Mouse (Mus musculus) hindbrain, embryonic 12.5 days (tissue): ENCODE results near the gene Evpl. TPM values are rescaled to one million over a fixed set of nuclear protein-coding genes. Genes with fewer than 3 reads are reported as not detected.

ENCODE experiments used
- ATAC-seq: fragments of 200-750 bp; cut with Nextera tagmentation; 2 replicates; pipeline ENCODE4 v1.8.0; 2017; ENCODE audit warnings: moderate TSS enrichment; ENCODE audit not compliant: low FRiP score
- H3K27ac ChIP-seq: fragments of 300-500 bp; sonication (generic); 2 replicates; pipeline ENCODE4 v1.5.1; 2016; ENCODE audit warnings: mild to moderate bottlenecking
- H3K27me3 ChIP-seq: fragments of 300-500 bp; sonication (generic); 2 replicates; pipeline ENCODE4 v1.6.1; 2016; ENCODE audit warnings: mild to moderate bottlenecking
- H3K36me3 ChIP-seq: fragments of 300-500 bp; sonication (generic); 2 replicates; pipeline ENCODE4 v1.6.1; 2016; ENCODE audit warnings: mild to moderate bottlenecking
- H3K4me1 ChIP-seq: fragments of 300-500 bp; sonication (generic); 2 replicates; pipeline ENCODE4 v1.6.1; 2016
- H3K4me2 ChIP-seq: fragments of 300-500 bp; sonication (generic); replicated peaks from 2 replicates; pipeline ENCODE4 v1.6.1; 2016; ENCODE audit warnings: mild to moderate bottlenecking
- H3K4me3 ChIP-seq: fragments of 300-500 bp; sonication (generic); 2 replicates; pipeline ENCODE4 v1.5.1; 2016; ENCODE audit warnings: mild to moderate bottlenecking
- H3K9ac ChIP-seq: fragments of 300-500 bp; sonication (generic); 2 replicates; pipeline ENCODE4 v1.6.1; 2016; ENCODE audit warnings: mild to moderate bottlenecking, moderate library complexity
- H3K9me3 ChIP-seq: fragments of 300-500 bp; sonication (generic); replicated peaks from 2 replicates; pipeline ENCODE4 v1.6.1; 2016; ENCODE audit warnings: mild to moderate bottlenecking
- WGBS: fragments of 180-500 bp; shearing (Covaris S2); methylation state at CpG from one replicate; pipeline ENCODE4 v1.1.7; 2016; 5-methylcytosine and 5-hydroxymethylcytosine counted together
- polyA plus RNA-seq: library from polyadenylated mRNA; unstranded; fragments of >200 nt; fragmentation: Nextera tagmentation; extraction: Ambion mirVana; gene quantifications from 2 replicates; pipeline ENCODE4 v1.2.1, GENCODE M21; 2016

The Evpl gene
- polyA plus RNA-seq, 1 experiment from 2014 or later: 1.0 TPM

DNA sequence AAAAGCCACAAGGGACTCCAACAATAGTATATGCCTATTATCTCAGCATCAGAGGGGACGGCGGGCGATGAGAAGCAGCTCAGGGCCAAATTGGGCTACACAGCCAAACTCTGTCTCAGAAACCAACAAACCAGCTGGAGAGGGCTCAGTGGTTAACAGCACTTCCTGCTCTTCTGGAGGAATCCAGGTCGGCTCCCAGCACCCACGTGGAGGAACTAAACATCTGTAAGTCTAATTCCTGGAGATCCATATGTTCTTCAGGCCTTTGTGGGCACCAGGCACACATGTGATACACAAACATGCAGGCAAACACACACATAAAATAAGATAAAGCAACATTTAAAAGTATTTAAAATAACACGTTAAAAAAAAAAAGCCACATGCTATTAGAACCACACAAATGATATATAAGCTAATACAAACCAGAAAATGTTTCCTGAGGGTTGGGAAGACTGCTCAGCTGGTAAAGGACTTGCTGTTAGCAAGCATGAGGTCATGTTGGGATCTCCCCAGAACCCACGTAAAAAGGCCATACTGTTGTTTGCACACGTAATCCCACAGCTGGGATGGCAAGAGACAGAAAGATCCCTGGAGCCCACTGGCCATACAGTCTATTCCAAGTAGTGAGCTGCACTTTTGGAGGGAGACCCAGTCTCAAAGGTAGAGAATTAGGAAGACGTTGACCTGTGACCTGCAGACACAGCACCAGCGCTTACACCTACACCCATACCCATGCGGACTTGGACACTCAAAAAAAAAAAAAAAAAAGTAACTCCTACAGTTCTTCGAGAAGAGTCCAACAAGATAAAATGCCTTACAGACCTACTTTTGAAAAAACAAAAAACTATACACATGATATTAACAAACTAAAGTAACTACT lies 35.0 kb upstream of the Evpl start:
- ATAC-seq: no peak
- Histone ChIP-seq H3K36me3 (peaks cover 35% of the 10 kb centered on the region), H3K27me3 (no peaks in the 10 kb centered on the region), H3K9ac (peak overlapping the region; percentile 90), H3K9me3 (no peaks in the 10 kb centered on the region), H3K4me3 (peak overlapping the region; percentile 78), H3K4me2 (peak overlapping the region; percentile 83), H3K4me1 (peaks cover 20% of the 10 kb centered on the region), H3K27ac (no peak overlapping the region)
- 61% methylated on average over 12 of the region's 12 CpGs for WGBS

DNA sequence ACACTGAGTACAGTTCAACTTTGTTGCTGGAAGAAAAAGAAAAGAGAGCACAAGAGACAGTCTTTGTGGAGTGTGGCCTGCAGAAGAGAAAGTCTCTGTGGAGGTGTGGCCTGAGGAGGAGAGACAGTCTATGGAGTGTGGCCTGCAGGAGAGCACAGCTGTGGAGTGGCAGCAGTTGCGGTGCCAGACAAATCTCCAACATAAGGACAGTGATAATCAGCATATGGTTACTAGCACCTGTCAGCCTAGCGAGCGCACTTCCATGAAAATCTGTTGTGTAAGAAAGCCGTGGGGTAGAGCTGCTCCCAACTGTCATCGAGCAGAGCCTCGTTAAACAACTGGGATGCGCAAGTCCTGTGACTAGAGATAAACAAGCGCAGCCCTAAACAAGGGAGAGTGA lies 31.7 kb upstream of the Evpl start:
- Histone ChIP-seq H3K9ac (no peak overlapping the region), H3K4me1 (peaks cover 18% of the 10 kb centered on the region), H3K27me3 (no peaks in the 10 kb centered on the region), H3K27ac (no peak overlapping the region), H3K36me3 (peaks cover 66% of the 10 kb centered on the region), H3K4me3 (no peak overlapping the region), H3K9me3 (no peaks in the 10 kb centered on the region), H3K4me2 (no peak overlapping the region)
- ATAC-seq: no peak
- WGBS: 91% methylated on average over 8 of the region's 8 CpGs

DNA sequence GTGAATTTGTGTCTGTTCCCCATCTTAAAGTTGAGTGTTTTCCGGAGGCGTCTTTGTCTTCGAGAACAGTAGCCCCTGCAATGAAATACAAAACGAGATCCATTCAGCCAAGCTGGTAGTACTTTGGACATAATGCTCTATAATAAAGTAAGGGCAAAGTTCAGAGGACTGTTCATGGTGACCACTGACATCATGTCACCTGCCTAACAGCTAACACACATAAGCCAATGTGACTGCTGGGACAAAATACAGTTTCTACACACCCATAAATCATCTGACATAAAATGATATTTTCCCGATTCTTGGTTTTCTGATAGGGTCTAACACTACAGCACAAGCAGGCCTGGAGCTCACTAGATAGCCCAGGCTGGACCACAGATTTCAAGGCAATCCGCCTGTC lies 30.4 kb upstream of the Evpl start:
- WGBS: 95% methylated on average over 6 of the region's 6 CpGs
- no peak for ATAC-seq
- H3K27ac ChIP-seq: no peak overlapping the region
- no peak overlapping the region for H3K9ac ChIP-seq
- H3K27me3 ChIP-seq: no peaks in the 10 kb centered on the region
- H3K4me1 ChIP-seq: peaks cover 16% of the 10 kb centered on the region
- no peak overlapping the region for H3K4me2 ChIP-seq
- H3K36me3 ChIP-seq: peaks cover 79% of the 10 kb centered on the region
- no peaks in the 10 kb centered on the region for H3K9me3 ChIP-seq
- H3K4me3 ChIP-seq: no peak overlapping the region

- Histone ChIP-seq H3K9me3 (no peaks in the 10 kb centered on the region), H3K27ac (no peak overlapping the region), H3K4me2 (no peak overlapping the region), H3K36me3 (peaks cover 86% of the 10 kb centered on the region), H3K9ac (no peak overlapping the region), H3K27me3 (no peaks in the 10 kb centered on the region), H3K4me3 (no peak overlapping the region), H3K4me1 (peaks cover 11% of the 10 kb centered on the region)
- 86% methylated on average over 8 of the region's 8 CpGs for WGBS
- ATAC-seq: no peak
Measured at GRCm38 (mm10) chr11:116267637-116268036, 29.8 kb upstream of the Evpl start.

GRCm38 (mm10) chr11:116265850-116266249 lies 28.0 kb upstream of the Evpl start:
- H3K9me3 ChIP-seq: no peaks in the 10 kb centered on the region
- H3K27me3 ChIP-seq: no peaks in the 10 kb centered on the region
- H3K36me3 ChIP-seq: peaks cover 95% of the 10 kb centered on the region
- H3K4me1 ChIP-seq: no peaks in the 10 kb centered on the region; the same call in 1 of the 2 replicates
- H3K4me2 ChIP-seq: no peak overlapping the region
- no peak overlapping the region for H3K4me3 ChIP-seq
- H3K27ac ChIP-seq: no peak overlapping the region
- 92% methylated on average over 4 of the region's 4 CpGs for WGBS
- H3K9ac ChIP-seq: no peak overlapping the region
- ATAC-seq: no peak

- H3K4me1 ChIP-seq: no peaks in the 10 kb centered on the region; the same call in 1 of the 2 replicates
- no peak overlapping the region for H3K4me2 ChIP-seq
- no peak for ATAC-seq
- H3K27ac ChIP-seq: no peak overlapping the region
- H3K4me3 ChIP-seq: no peak overlapping the region
- no peak overlapping the region for H3K9ac ChIP-seq
- H3K36me3 ChIP-seq: peaks cover 95% of the 10 kb centered on the region
- no peaks in the 10 kb centered on the region for H3K9me3 ChIP-seq
- WGBS: 94% methylated on average over 11 of the region's 11 CpGs
- H3K27me3 ChIP-seq: no peaks in the 10 kb centered on the region
Measured at GRCm38 (mm10) chr11:116265352-116265751, 27.5 kb upstream of the Evpl start.

DNA sequence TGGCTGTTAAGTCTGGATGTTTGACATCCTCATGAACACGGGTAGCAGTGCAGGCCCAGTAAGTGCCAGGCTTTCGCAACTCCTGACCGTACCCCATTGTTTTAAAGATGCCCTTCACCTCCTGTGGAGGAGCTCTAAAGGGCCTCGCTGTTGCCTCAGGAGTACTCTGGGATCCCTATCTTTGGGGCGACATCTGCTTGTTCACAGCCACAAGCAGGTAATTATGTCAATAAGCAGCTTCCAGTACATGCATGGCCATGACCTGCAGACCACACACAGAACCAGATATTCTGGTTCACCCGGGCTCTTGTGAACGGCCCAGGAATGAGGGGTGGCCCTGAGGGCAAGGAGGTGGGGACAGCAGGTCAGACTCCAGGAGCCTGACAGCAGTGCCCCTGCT lies 22.4 kb upstream of the Evpl start:
- peaks cover 92% of the 10 kb centered on the region for H3K36me3 ChIP-seq
- no peaks in the 10 kb centered on the region for H3K27me3 ChIP-seq
- no peak overlapping the region for H3K4me3 ChIP-seq
- 87% methylated on average over 7 of the region's 7 CpGs for WGBS
- H3K9ac ChIP-seq: no peak overlapping the region
- no peak overlapping the region for H3K27ac ChIP-seq
- H3K9me3 ChIP-seq: no peaks in the 10 kb centered on the region
- no peak overlapping the region for H3K4me2 ChIP-seq
- H3K4me1 ChIP-seq: no peaks in the 10 kb centered on the region
- ATAC-seq: no peak

DNA sequence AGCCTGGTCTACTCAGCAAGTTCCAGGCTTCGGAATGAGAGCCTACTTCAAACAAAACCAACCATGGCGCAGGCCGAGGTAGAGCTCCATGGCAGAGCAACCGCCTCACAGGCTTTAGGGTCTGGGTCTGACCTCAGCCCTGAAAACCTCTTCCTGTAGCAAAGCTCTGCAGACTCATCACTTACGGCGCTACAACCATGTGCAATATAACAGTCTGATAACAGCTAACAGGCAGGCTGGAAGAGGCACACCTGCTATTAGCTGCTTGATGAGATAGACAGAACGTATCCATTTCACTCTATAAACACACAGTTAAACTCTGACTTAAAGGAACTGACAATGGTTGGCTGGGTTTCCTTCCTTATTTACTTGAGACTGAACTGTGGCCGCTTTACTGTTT lies 21.6 kb upstream of the Evpl start:
- ATAC-seq: no peak
- 95% methylated on average over 8 of the region's 8 CpGs for WGBS
- no peaks in the 10 kb centered on the region for H3K4me1 ChIP-seq
- H3K27ac ChIP-seq: no peak overlapping the region
- no peak overlapping the region for H3K4me2 ChIP-seq
- H3K4me3 ChIP-seq: no peak overlapping the region
- H3K9ac ChIP-seq: no peak overlapping the region
- peaks cover 93% of the 10 kb centered on the region for H3K36me3 ChIP-seq
- no peaks in the 10 kb centered on the region for H3K27me3 ChIP-seq
- no peaks in the 10 kb centered on the region for H3K9me3 ChIP-seq

DNA sequence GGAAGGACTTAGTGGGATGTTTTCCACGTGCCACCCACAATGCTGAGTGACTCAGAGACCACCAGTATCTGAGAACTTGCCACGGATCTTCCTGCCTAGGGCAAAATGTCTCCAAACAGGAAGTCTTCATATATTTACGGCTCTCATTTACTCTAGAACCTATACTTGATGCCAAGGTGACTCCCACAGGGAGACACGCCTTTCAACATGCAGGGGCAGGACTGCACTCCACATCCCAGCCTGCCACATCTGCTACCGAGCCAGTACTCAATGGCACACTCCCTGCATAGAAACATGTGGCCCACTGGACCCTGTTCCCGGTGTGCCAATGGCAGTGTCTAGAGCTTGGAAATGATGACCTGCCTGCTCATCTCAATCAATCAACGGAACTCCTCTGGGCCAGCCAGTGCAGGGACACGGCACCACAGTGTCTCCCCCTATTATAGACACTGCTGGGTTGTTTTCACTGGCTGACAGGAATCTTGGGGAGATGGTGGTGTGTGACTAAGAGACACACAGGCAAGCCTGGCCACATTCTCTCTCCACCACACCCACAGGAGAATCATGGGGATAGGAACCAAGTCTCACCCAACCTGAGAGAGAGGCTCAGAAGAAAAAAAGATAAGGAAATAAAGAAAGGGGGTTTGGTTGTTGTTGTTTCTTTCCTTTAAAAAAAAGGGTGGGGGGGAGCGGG lies 18.3 kb upstream of the Evpl start:
- H3K4me1 ChIP-seq: no peaks in the 10 kb centered on the region
- WGBS: 86% methylated on average over 9 of the region's 9 CpGs
- H3K4me3 ChIP-seq: no peak overlapping the region
- no peaks in the 10 kb centered on the region for H3K9me3 ChIP-seq
- no peaks in the 10 kb centered on the region for H3K27me3 ChIP-seq
- H3K36me3 ChIP-seq: peaks cover 93% of the 10 kb centered on the region
- H3K9ac ChIP-seq: no peak overlapping the region
- H3K4me2 ChIP-seq: no peak overlapping the region
- H3K27ac ChIP-seq: no peak overlapping the region
- no peak for ATAC-seq

DNA sequence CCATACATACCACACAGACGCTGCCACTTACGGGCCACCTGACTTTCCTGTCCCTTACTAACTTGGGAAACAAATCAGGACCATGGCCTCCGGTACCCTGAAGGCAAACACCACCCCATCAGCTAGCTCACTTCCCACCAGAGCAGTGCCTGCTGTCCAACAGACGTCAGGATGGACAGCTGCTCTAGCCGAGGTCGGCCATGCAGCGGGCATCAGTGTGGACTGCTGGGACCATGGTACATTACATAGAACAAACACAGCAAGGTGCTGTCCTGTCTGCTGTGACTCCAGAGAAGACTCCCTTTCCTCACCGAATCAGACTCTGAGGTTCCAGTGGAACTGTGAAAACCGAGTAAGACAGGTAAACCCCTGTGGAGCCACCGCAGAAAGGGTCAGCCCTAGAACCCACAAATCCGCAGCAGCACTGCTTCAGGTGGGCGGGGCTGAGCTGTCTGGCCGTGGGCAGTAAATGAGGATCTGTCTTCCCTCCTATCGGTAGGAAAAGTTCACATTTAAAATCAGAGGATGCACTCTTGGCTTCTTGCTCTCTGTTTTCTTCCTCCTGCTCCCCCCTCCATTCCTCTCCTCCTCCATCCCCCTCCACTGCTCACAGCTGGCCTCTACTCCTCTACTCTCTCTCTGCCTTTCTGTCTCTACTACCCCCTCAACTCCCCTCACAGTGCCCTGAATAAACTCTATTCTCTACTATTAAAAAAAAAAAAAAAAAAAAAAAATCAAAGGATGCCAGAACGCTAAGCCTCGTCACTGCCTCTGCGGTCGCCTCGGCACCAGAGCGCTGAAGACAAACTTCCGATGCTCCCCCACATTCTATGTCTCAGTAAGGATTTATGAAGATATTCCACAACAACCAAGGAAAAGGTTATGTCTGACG lies 17.5 kb upstream of the Evpl start:
- no peak overlapping the region for H3K9ac ChIP-seq
- no peaks in the 10 kb centered on the region for H3K27me3 ChIP-seq
- no peaks in the 10 kb centered on the region for H3K4me1 ChIP-seq
- no peaks in the 10 kb centered on the region for H3K9me3 ChIP-seq
- no peak for ATAC-seq
- WGBS: 92% methylated on average over 22 of the region's 22 CpGs
- H3K36me3 ChIP-seq: peaks cover 93% of the 10 kb centered on the region
- H3K4me3 ChIP-seq: no peak overlapping the region
- no peak overlapping the region for H3K27ac ChIP-seq
- H3K4me2 ChIP-seq: no peak overlapping the region

DNA sequence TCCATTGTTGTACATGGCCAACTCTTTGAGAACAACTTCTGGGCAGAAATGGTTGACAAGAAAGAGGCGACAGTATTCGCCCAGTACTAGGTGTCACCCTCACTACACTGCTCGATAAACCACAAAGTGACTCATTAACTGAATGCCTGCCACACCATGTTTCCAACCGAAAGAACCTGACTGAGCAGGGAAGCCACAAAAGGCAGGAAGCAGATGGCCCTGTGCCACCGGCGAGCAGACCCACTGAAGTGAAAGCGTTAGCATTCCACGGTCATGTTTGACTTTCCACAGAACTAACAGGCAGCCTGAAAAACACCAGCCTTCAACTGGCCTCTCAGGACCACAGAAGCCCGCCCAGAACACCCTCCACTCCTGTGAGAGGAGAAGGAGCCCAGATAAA lies 16.8 kb upstream of the Evpl start:
- Histone ChIP-seq H3K4me3 (no peak overlapping the region), H3K27ac (no peak overlapping the region), H3K9me3 (no peaks in the 10 kb centered on the region), H3K27me3 (no peaks in the 10 kb centered on the region), H3K9ac (no peak overlapping the region), H3K4me2 (no peak overlapping the region), H3K4me1 (no peaks in the 10 kb centered on the region), H3K36me3 (peaks cover 93% of the 10 kb centered on the region)
- no peak for ATAC-seq
- WGBS: 89% methylated on average over 9 of the region's 9 CpGs

GRCm38 (mm10) chr11:116253076-116253600 lies 15.3 kb upstream of the Evpl start:
- Histone ChIP-seq H3K4me1 (no peaks in the 10 kb centered on the region), H3K9ac (no peak overlapping the region), H3K27me3 (no peaks in the 10 kb centered on the region), H3K4me3 (no peak overlapping the region), H3K4me2 (no peak overlapping the region), H3K27ac (no peak overlapping the region), H3K36me3 (peaks cover 93% of the 10 kb centered on the region), H3K9me3 (no peaks in the 10 kb centered on the region)
- ATAC-seq: no peak
- 85% methylated on average over 3 of the region's 3 CpGs for WGBS
